Mouse (Mus musculus) olfactory bulb, adult 2 months (tissue): ENCODE results near the gene Gm10282. TPM values are rescaled to one million over a fixed set of nuclear protein-coding genes. Genes with fewer than 3 reads are reported as not detected.

Experiments used
- H3K27ac ChIP-seq: fragments of 200-500 bp; 2 replicates; pipeline ENCODE4 v1.5.1; 2012; ENCODE audit warnings: low read depth, low read length; ENCODE audit not compliant: insufficient read depth
- H3K4me1 ChIP-seq: fragments of 200-500 bp; 2 replicates; pipeline ENCODE4 v1.6.1; 2012; ENCODE audit warnings: low read length; ENCODE audit not compliant: control insufficient read depth, insufficient read depth
- H3K4me3 ChIP-seq: fragments of 200-500 bp; 2 replicates; pipeline ENCODE4 v1.5.1; 2012; ENCODE audit warnings: mild to moderate bottlenecking, low read depth, low read length, moderate library complexity; ENCODE audit not compliant: insufficient read depth
- CTCF ChIP-seq: fragments of 200-500 bp; IDR thresholded peaks from 2 replicates; pipeline ENCODE4 v1.5.1; 2012; ENCODE audit warnings: low read depth, mild to moderate bottlenecking, low read length, moderate library complexity; ENCODE audit not compliant: insufficient read depth
- POLR2A ChIP-seq: fragments of 200-500 bp; IDR thresholded peaks from 2 replicates; pipeline ENCODE4 v1.6.1; 2012; ENCODE audit warnings: mild to moderate bottlenecking, low read depth, low read length, moderate library complexity; ENCODE audit not compliant: insufficient read depth
- WGBS: fragments of 180-500 bp; shearing (Covaris S2); methylation state at CpG from one replicate; pipeline ENCODE4 v1.1.7; 2018; 5-methylcytosine and 5-hydroxymethylcytosine counted together
- polyA plus RNA-seq: library from polyadenylated mRNA; stranded (reverse); fragments of >200 nt; gene quantifications from 2 replicates; pipeline ENCODE4 v1.2.4, GENCODE M21; 2012; ENCODE audit warnings: low replicate concordance; ENCODE audit not compliant: missing spikeins, insufficient read depth, insufficient read length

Gene Gm10282
- polyA plus RNA-seq, 1 experiment = not detected

DNA sequence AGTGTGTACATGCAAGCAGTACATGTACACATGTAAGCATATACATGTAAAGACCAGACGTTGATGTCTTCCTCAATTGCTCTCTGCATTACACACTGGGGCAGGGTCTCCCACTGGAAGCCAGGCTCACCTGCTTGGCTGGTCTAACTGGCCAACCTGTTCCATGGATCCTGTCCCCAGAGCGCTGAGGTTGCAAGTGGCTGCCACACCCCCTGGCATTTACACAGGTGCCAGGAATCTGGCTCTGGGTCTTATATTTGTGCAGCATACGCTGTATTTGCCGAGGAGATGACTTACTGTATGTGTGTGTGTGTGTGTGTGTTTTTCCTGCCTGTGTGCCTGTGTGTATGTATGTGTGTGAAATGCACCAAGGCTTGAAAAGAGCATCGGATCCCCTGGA lies 1.9 kb upstream of the Gm10282 start:
- WGBS = 85% methylated on average over 5 of the region's 5 CpGs
- Histone ChIP-seq H3K4me3 (no peak overlapping the region), H3K27ac (no peak overlapping the region), H3K4me1 (peaks cover 9% of the 10 kb centered on the region)
- TF ChIP-seq POLR2A = no peak
- no peak for TF ChIP-seq CTCF

DNA sequence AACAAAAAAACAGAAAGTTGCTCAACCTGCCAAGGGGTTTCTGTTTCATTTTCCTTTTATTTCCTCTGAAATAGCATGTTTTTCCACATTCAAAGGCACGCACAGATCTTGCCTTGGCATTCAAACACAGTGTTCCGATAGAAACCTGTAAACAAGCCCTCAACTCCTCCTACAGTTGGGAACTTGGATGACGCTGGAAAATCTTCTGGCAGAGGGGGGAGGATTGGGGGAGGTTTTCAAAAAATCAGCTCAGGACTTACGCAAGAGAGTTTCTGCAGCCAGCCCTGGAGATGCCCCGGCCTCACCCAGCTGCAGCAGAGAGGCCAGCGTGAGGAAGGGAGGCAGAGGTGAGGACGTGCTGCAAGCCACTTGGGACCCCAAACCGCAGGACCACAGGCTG lies 1.4 kb downstream of the Gm10282 start:
- TF ChIP-seq POLR2A = no peak
- no peak for TF ChIP-seq CTCF
- H3K4me1 ChIP-seq = peaks cover 3% of the 10 kb centered on the region
- H3K27ac ChIP-seq = no peak overlapping the region
- WGBS = 42% methylated on average over 8 of the region's 8 CpGs
- no peak overlapping the region for H3K4me3 ChIP-seq

DNA sequence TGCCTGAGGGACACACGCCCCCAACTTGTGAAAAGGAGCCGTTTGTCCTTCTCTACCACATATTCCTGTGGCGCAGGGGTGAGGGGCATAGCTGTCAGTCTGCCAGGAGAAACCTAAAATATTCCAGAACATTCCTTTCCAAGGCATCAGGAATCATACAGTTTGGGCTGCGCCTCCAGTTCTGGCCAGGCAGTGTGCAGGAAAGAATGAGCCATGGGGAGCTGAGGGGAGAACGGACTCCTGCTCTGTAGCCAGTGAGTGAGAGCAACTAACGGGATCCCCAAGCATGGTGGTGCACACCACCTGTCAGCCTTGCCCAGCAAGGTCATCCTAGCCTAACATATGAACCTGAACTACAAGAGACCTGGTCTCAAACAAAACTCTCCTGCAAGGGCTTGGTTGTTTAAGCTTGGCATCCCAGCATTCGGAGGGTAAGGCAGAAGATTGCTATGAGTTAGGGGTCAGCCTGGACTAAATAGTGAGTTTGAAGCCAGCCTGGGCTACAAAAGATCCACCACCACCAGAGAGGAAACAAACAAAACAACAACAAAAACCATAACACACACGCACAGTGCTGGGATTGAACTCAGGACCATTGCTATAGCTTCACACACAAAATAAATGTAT lies 2.0 kb downstream of the Gm10282 start:
- 0 out of 2 replicates have a peak overlapping the region, but pooled peaks have one; percentile 55 for H3K27ac ChIP-seq
- WGBS = 59% methylated on average over 8 of the region's 8 CpGs
- H3K4me3 ChIP-seq = no peak overlapping the region
- TF ChIP-seq CTCF (no peak), POLR2A (no peak)
- H3K4me1 ChIP-seq = peaks cover 3% of the 10 kb centered on the region

DNA sequence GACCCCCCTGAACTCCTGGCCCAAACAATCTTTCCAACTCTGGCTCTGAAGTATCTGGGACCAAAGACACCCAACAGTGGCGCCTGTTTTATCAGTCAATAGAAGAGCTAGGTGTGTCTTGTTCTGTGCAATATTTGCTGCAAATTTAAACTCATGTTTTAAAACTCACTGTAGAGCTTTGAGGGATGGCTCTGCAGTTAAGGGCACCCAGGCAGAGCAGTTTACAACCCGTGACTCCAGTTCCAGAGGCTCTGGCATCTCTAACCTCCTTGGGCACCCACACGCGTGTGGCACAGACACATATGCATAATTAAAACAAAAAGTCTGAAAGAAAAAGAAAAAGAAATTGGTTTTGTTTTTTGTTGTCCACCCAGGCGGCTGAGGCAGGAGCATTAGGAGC lies 3.6 kb downstream of the Gm10282 start:
- H3K27ac ChIP-seq = no peak overlapping the region
- TF ChIP-seq POLR2A (no peak), CTCF (no peak)
- H3K4me3 ChIP-seq = no peak overlapping the region
- 87% methylated on average over 5 of the region's 5 CpGs for WGBS
- H3K4me1 ChIP-seq = peaks cover 3% of the 10 kb centered on the region

DNA sequence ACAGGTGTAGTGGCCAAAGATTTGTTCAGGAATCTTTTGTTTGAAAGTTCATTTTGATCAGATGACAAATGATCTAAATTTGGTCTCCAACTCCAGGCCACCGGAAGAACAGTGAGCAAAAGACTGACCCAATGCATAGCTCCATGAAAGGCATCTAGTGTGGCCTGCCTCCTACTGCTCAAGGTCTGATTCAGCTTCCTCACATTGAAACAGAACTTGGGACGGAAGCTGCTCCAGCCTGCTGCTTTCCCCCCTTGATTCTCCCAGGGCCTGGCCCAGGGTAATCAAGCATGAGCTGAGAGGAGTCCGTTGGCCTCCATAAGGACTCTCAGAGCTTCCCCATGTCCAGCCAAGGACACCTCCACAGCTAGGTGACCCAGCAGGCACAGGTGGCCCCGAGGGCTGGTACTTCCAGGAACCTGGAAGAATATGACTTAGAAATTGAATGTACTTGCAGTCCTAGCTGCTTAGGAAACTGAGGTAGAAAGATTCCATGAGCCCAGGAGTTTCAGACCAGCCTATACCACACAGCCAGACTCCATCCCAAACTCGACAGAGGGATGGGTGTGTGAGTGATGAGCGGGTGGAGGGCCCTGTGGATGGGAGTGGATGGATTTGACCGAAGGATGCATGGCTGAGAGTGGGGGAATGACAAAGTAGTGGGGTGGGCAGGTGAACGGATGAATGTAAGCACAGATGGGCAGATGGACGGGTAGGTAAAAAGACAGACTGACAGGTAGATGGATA lies 4.2 kb downstream of the Gm10282 start:
- Histone ChIP-seq H3K4me1 (peaks cover 5% of the 10 kb centered on the region), H3K4me3 (no peak overlapping the region), H3K27ac (no peak overlapping the region)
- TF ChIP-seq POLR2A (no peak), CTCF (no peak)
- WGBS = 87% methylated on average over 9 of the region's 9 CpGs

DNA sequence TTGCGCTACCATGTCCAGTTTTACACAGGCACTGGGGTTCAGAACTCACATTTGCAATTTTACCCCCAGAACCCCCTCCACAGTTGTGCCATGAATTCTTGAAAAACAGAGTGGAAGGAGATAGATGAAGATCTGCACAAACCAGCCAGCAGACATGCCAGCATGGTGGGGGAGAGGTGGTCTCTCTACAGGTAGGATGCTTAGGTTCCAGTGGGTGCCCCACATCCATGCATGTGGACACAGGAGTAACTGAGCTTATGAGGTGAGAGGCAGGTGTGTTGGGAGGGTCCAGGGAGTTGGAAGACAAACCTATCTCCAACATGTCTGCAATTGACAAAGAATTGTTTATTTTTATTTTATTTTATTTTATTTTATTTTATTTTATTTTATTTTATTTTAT lies 6.1 kb downstream of the Gm10282 start:
- Histone ChIP-seq H3K4me3 (no peak overlapping the region), H3K4me1 (peaks cover 9% of the 10 kb centered on the region), H3K27ac (no peak overlapping the region)
- TF ChIP-seq POLR2A = no peak
- TF ChIP-seq CTCF = no peak
- WGBS = 96% methylated on average over 1 of the region's 1 CpGs

DNA sequence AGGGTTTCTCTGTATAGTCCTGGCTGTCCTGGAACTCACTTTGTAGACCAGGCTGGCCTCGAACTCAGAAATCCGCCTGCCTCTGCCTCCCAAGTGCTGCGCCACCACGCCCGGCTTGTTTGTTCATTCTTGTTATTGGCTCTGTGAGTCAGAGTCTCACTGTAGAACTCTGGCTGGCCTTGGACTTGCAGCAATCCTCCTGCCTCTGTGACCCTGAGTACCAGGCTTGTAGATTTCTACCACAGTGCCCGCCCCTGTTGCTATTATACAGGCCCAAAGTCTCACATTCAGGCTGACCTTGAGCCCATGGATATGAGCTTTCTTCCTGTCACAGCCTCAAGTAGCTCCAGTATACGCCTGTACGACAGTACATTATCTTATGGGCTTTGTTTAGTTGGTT lies 8.5 kb downstream of the Gm10282 start:
- WGBS = 94% methylated on average over 8 of the region's 8 CpGs
- TF ChIP-seq POLR2A (no peak), CTCF (no peak)
- peaks cover 6% of the 10 kb centered on the region for H3K4me1 ChIP-seq
- no peak overlapping the region for H3K4me3 ChIP-seq
- H3K27ac ChIP-seq = no peak overlapping the region

DNA sequence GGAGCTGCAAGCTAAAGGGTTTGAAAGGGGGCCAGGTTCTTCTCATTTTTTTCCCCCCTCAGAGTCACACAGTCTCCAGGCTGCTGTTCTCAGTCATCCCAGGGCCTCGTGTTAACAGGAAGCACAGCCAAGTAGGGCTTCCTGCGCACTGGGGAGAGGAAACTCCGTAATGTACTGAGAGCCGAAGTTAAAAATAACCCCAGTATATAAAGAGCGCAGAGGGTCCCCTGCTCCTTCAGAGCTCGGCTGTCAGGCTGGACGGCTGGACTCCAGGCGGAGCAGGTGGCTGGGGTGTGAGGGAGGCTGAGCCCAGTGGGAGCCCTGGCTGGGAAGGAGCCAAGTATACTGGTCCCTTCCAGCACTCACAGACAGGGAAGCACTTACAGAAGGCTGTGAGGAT lies 9.4 kb downstream of the Gm10282 start:
- no peak overlapping the region for H3K4me3 ChIP-seq
- H3K27ac ChIP-seq = peak overlapping the region; percentile 57; the same call in 1 of the 2 replicates
- peaks cover 6% of the 10 kb centered on the region for H3K4me1 ChIP-seq
- 12% methylated on average over 8 of the region's 8 CpGs for WGBS
- no peak for TF ChIP-seq CTCF
- no peak for TF ChIP-seq POLR2A

DNA sequence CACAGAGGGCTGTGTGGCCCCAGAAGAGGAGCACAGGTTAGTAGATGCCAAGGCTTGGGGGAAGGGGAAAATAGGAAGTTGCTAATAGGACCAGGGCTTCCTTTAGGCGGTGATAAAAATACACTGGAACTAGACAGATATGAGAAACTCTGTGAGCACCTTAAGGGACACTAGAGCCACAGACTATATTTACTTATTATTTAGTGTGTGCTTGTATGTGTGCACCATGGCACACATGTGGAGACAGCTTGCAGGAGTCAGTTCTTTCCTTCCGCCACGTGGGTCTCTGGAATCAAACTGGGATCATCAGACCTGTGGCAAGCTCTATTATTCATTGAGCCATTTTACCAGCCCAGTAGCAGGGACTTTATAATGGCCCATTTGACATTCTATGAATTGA lies 9.9 kb downstream of the Gm10282 start:
- TF ChIP-seq POLR2A (no peak), CTCF (no peak)
- Histone ChIP-seq H3K4me3 (no peak overlapping the region), H3K27ac (no peak overlapping the region), H3K4me1 (peaks cover 6% of the 10 kb centered on the region)
- WGBS = 64% methylated on average over 3 of the region's 3 CpGs

DNA sequence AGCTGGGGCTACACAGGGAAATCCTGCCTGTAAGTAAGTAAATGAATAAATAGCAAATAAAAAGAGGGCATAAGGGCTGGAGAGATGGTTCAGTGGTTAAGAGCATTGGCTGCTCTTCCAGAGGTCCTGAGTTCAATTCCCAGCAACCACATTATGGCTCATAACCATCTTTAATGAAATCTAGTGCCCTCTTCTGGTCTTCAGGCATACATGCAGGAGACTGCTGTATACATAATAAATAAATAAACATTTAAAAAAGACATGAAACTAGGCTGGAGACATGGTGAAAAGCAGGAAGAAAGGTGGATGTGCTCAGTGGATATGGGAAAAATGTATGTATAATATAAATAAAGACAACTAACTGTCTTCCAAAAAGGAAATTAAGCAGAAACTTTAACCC lies 11.8 kb downstream of the Gm10282 start:
- TF ChIP-seq CTCF = no peak
- TF ChIP-seq POLR2A = no peak
- H3K4me1 ChIP-seq = peaks cover 6% of the 10 kb centered on the region
- no peak overlapping the region for H3K27ac ChIP-seq
- H3K4me3 ChIP-seq = no peak overlapping the region
